Mouse (Mus musculus): ENCODE measurements at regions not wholly inside any gene's neighbourhood (a gene's known extent, or its start where the extent isn't known, plus 50 kb on each side); places are given as distances from the start of the nearest gene placed in this dataset.

GRCm38 (mm10) chr19:27599639-27600308 is 170.1 kb upstream of the Pum3 start:
- no peaks in the 10 kb centered on the region for H3K27me3 ChIP-seq (ENCODE audit: control insufficient read depth, insufficient read depth, low read length)
- DNase-seq: no peak
- no peaks in the 10 kb centered on the region for H3K36me3 ChIP-seq (ENCODE audit: control insufficient read depth, insufficient read depth, low read length)
- H3K4me3 ChIP-seq (ENCODE audit: control insufficient read depth, insufficient read depth, low read length): no peak overlapping the region
- TF ChIP-seq POLR2A (IDR thresholded peaks at IDR 0.05; ENCODE audit: control insufficient read depth, extremely low read depth, insufficient read depth, low read length, poor library complexity) (no peak), CTCF (IDR thresholded peaks at IDR 0.05; ENCODE audit: borderline replicate concordance, control insufficient read depth, extremely low read depth, insufficient read depth, low read length, poor library complexity) (no peak)
- no peaks in the 10 kb centered on the region for H3K4me1 ChIP-seq (replicated peaks; ENCODE audit: control insufficient read depth, insufficient read depth, low read length)
- no peak overlapping the region for H3K27ac ChIP-seq (ENCODE audit: control insufficient read depth, insufficient read depth, low read length)
- 73% methylated on average over 10 of the region's 10 CpGs for WGBS

DNA sequence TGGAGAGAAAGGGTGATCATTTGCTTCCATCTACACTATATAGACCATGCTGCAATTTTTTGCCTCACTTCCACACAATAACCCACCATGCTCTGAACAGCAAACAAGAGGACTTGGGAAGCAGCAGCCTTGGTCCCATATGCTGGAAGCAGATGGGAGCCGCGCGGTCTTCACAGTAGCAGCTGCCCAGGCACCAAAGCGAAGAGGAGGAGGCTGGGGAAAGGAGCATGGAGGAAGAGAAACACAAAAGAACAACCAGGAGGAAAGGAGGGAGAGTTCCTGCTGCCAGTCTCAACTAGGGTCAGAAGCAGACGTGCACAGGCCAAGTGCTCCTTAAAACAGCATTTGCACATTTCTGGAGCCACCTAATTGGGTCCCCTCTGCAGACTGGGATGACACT is 168.7 kb upstream of the Pum3 start:
- H3K4me1 ChIP-seq (replicated peaks; ENCODE audit: control insufficient read depth, insufficient read depth, low read length): no peaks in the 10 kb centered on the region
- 92% methylated on average over 5 of the region's 5 CpGs for WGBS
- no peaks in the 10 kb centered on the region for H3K36me3 ChIP-seq (ENCODE audit: control insufficient read depth, insufficient read depth, low read length)

DNA sequence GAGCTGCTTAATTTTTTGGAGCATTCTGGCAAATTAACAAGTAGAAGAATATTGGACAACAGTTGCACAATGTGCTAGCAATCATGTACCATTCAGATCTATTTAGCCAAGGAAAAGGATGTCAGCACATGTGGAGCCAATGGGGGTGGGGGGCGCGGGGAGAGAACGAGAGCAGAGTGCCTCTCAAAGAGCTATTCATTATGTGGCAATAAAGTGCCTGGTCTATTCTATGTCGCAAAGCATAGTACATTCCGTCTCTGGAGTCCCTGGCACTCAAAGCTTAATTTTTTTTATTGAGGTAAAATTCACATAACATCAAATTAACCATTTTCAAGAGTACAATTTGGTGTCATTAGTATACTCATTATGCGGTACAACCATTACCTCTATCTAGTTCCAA is 155.9 kb upstream of the Pum3 start:
- Histone ChIP-seq H3K27ac (ENCODE audit: control insufficient read depth, insufficient read depth, low read length) (no peak overlapping the region), H3K27me3 (ENCODE audit: control insufficient read depth, insufficient read depth, low read length) (no peaks in the 10 kb centered on the region), H3K4me3 (ENCODE audit: control insufficient read depth, insufficient read depth, low read length) (no peak overlapping the region), H3K4me1 (replicated peaks; ENCODE audit: control insufficient read depth, insufficient read depth, low read length) (no peaks in the 10 kb centered on the region), H3K36me3 (ENCODE audit: control insufficient read depth, insufficient read depth, low read length) (no peaks in the 10 kb centered on the region)
- no peak for TF ChIP-seq CTCF (IDR thresholded peaks at IDR 0.05; ENCODE audit: borderline replicate concordance, control insufficient read depth, extremely low read depth, insufficient read depth, low read length, poor library complexity)
- TF ChIP-seq POLR2A (IDR thresholded peaks at IDR 0.05; ENCODE audit: control insufficient read depth, extremely low read depth, insufficient read depth, low read length, poor library complexity): no peak
- 95% methylated on average over 6 of the region's 6 CpGs for WGBS
- DNase-seq: no peak

More for the DNA sequence above, 168.7 kb upstream of the Pum3 start:
- H3K4me3 ChIP-seq (ENCODE audit: control insufficient read depth, insufficient read depth, low read length): no peak overlapping the region
- H3K27ac ChIP-seq (ENCODE audit: control insufficient read depth, insufficient read depth, low read length): no peak overlapping the region
- no peaks in the 10 kb centered on the region for H3K27me3 ChIP-seq (ENCODE audit: control insufficient read depth, insufficient read depth, low read length)
- no peak for TF ChIP-seq CTCF (IDR thresholded peaks at IDR 0.05; ENCODE audit: borderline replicate concordance, control insufficient read depth, extremely low read depth, insufficient read depth, low read length, poor library complexity)
- no peak for TF ChIP-seq POLR2A (IDR thresholded peaks at IDR 0.05; ENCODE audit: control insufficient read depth, extremely low read depth, insufficient read depth, low read length, poor library complexity)
- no peak for DNase-seq

DNA sequence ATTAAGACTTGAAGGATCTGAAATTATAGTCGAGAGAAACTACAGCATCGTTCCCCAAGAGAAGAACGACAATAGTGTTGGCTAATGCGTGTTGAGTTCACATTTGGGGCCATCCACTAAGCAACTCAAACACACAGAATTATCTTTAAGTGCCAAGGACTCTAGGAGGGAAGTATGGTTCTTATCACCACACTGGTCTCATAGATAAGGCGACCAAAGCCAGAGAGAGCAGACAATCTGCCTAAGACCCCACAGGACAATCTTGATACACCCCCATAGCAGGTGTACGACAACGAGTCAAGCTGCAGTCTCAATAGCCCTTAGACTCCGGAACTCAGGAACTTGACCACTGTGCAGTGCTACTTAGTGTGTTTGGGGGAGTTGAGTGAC is 152.5 kb upstream of the Pum3 start:
- Histone ChIP-seq H3K4me3 (ENCODE audit: control insufficient read depth, insufficient read depth, low read length) (no peak overlapping the region), H3K4me1 (replicated peaks; ENCODE audit: control insufficient read depth, insufficient read depth, low read length) (no peaks in the 10 kb centered on the region), H3K36me3 (ENCODE audit: control insufficient read depth, insufficient read depth, low read length) (no peaks in the 10 kb centered on the region), H3K27ac (ENCODE audit: control insufficient read depth, insufficient read depth, low read length) (no peak overlapping the region), H3K27me3 (ENCODE audit: control insufficient read depth, insufficient read depth, low read length) (no peaks in the 10 kb centered on the region)
- no peak for DNase-seq
- 22% methylated on average over 8 of the region's 8 CpGs for WGBS
- no peak for TF ChIP-seq CTCF (IDR thresholded peaks at IDR 0.05; ENCODE audit: borderline replicate concordance, control insufficient read depth, extremely low read depth, insufficient read depth, low read length, poor library complexity)
- no peak for TF ChIP-seq POLR2A (IDR thresholded peaks at IDR 0.05; ENCODE audit: control insufficient read depth, extremely low read depth, insufficient read depth, low read length, poor library complexity)

- Histone ChIP-seq H3K27me3 (ENCODE audit: control insufficient read depth, insufficient read depth, low read length) (no peaks in the 10 kb centered on the region), H3K4me3 (ENCODE audit: control insufficient read depth, insufficient read depth, low read length) (no peak overlapping the region), H3K27ac (ENCODE audit: control insufficient read depth, insufficient read depth, low read length) (no peak overlapping the region), H3K4me1 (replicated peaks; ENCODE audit: control insufficient read depth, insufficient read depth, low read length) (no peaks in the 10 kb centered on the region), H3K36me3 (ENCODE audit: control insufficient read depth, insufficient read depth, low read length) (no peaks in the 10 kb centered on the region)
- WGBS: 78% methylated on average over 6 of the region's 6 CpGs
- DNase-seq: no peak
- TF ChIP-seq POLR2A (IDR thresholded peaks at IDR 0.05; ENCODE audit: control insufficient read depth, extremely low read depth, insufficient read depth, low read length, poor library complexity) (no peak), CTCF (IDR thresholded peaks at IDR 0.05; ENCODE audit: borderline replicate concordance, control insufficient read depth, extremely low read depth, insufficient read depth, low read length, poor library complexity) (no peak)
Observed at GRCm38 (mm10) chr19:27581362-27582110, 151.9 kb upstream of the Pum3 start.

GRCm38 (mm10) chr19:27576478-27576877 is 146.9 kb upstream of the Pum3 start:
- DNase-seq: no peak
- TF ChIP-seq CTCF (IDR thresholded peaks at IDR 0.05; ENCODE audit: borderline replicate concordance, control insufficient read depth, extremely low read depth, insufficient read depth, low read length, poor library complexity) (no peak), POLR2A (IDR thresholded peaks at IDR 0.05; ENCODE audit: control insufficient read depth, extremely low read depth, insufficient read depth, low read length, poor library complexity) (no peak)
- H3K27me3 ChIP-seq (ENCODE audit: control insufficient read depth, insufficient read depth, low read length): no peaks in the 10 kb centered on the region
- H3K4me1 ChIP-seq (replicated peaks; ENCODE audit: control insufficient read depth, insufficient read depth, low read length): no peaks in the 10 kb centered on the region
- no peak overlapping the region for H3K4me3 ChIP-seq (ENCODE audit: control insufficient read depth, insufficient read depth, low read length)
- H3K36me3 ChIP-seq (ENCODE audit: control insufficient read depth, insufficient read depth, low read length): no peaks in the 10 kb centered on the region
- no peak overlapping the region for H3K27ac ChIP-seq (ENCODE audit: control insufficient read depth, insufficient read depth, low read length)

All from thymus, adult 2 months (tissue).